Mouse (Mus musculus): ENCODE data around the gene Fgf3. TPM values are rescaled to one million over a fixed set of nuclear protein-coding genes. Genes with fewer than 3 reads are reported as not detected.

The Fgf3 gene
- not detected for polyA plus RNA-seq (2014; fragmentation: Illumina TruSeq; extraction: RNeasy Lipid Tissue Mini Kit (QIAGEN cat#74804); ENCODE audit: low read depth, low replicate concordance)

GRCm38 (mm10) chr7:144837891-144838488 lies at the start of gene Fgf3:
Gene Fgf3 (plus strand): TSS chr7:144838083.

GRCm38 (mm10) chr7:144847067-144847466 lies 9.2 kb downstream of the Fgf3 start, which contains the start of gene Fgf4:
Gene Fgf4 (plus strand): TSS chr7:144847367.

Other genes starting within 250 kb of the Fgf3 start
- gene Ano1, start 86.1 kb upstream of the Fgf3 start, polyA plus RNA-seq (2014; fragmentation: Illumina TruSeq; extraction: RNeasy Lipid Tissue Mini Kit (QIAGEN cat#74804); ENCODE audit: low read depth, low replicate concordance): 8.4 TPM
- not detected for gene Fgf4, start 9.3 kb downstream of the Fgf3 start, polyA plus RNA-seq (2014; fragmentation: Illumina TruSeq; extraction: RNeasy Lipid Tissue Mini Kit (QIAGEN cat#74804); ENCODE audit: low read depth, low replicate concordance)
- not detected for gene Fgf15, start 58.4 kb downstream of the Fgf3 start, polyA plus RNA-seq (2014; fragmentation: Illumina TruSeq; extraction: RNeasy Lipid Tissue Mini Kit (QIAGEN cat#74804); ENCODE audit: low read depth, low replicate concordance)
- 25.3 TPM for gene LTO1, start 77.0 kb downstream of the Fgf3 start, polyA plus RNA-seq (2014; fragmentation: Illumina TruSeq; extraction: RNeasy Lipid Tissue Mini Kit (QIAGEN cat#74804); ENCODE audit: low read depth, low replicate concordance)
- gene Ccnd1, start 101.8 kb downstream of the Fgf3 start, polyA plus RNA-seq (2014; fragmentation: Illumina TruSeq; extraction: RNeasy Lipid Tissue Mini Kit (QIAGEN cat#74804); ENCODE audit: low read depth, low replicate concordance): 25.9 TPM